Comparison of ENCODE assay signal across 9 mouse cellular contexts in the genomic region with DNA sequence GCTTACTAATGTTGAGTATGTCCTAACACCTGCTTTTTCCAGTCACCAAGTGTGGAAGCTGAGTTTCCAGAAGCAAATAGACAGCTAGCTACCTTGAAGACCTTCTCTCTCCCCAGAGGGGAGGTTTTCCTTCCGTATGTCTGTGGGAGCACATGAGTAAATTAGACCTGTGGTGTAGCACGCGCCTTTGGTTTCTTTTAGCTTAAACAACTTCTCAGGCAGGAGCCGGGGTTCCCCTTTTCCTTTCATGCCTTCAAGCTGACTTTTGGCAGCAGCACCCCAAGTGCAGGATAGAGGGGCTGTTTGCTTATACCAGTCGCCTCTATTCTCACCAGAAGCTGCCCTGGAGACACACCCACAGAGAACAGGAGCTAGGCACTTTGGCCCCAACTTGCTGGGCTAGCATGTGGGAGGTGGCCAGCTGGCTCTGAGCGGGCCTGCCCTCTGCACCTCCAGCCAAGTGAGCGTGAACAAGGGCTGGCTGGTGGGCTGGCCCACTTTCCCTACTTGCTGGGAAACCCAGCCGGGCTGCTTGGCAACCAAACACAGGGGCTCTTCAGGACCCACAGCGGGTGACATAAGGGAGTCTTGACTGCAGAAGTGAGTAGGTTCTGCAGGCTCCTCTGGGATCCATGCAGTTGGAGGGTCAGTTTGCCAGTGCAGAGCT.
A peak's percentile ranks its signal among the peaks of the same experiment; 100 is the strongest.
DNase-seq lines count a peak whose midpoint lies in the region; ATAC-seq and TF ChIP-seq lines count a peak whose summit lies in the region.
"Had no signal": no experiment of that assay in that cellular context is flagged by ENCODE, and none has a peak within 500 bp of the region (broad histone marks: within the 10 kb centered on the region; RNA-seq: fewer than 3 reads in every experiment).

No protein-coding gene starts in this region.

- H3K9ac ChIP-seq in hindbrain, embryonic 14.5 days, result no peak overlapping the region
- H3K9ac ChIP-seq in lung, embryonic 16.5 days (ENCODE audit: low read length), result no peak overlapping the region
- H3K9ac ChIP-seq: limb, embryonic 15.5 days had no signal

- H3K27ac ChIP-seq in hindbrain, embryonic 14.5 days, result no peak overlapping the region
- H3K27ac ChIP-seq in lung, embryonic 16.5 days (ENCODE audit: low read length), result no peak overlapping the region
- no peak overlapping the region for H3K27ac ChIP-seq in thymus, adult 2 months (ENCODE audit: control insufficient read depth, insufficient read depth, low read length)
- H3K27ac ChIP-seq: limb, embryonic 15.5 days had no signal

- no peak for TF ChIP-seq POLR2A in thymus, adult 2 months (IDR thresholded peaks at IDR 0.05; ENCODE audit: control insufficient read depth, extremely low read depth, insufficient read depth, low read length, poor library complexity)

- H3K9me3 ChIP-seq in hindbrain, embryonic 14.5 days (ENCODE audit: control insufficient read depth, low read length), result no peaks in the 10 kb centered on the region
- no peaks in the 10 kb centered on the region for H3K9me3 ChIP-seq in lung, embryonic 16.5 days (ENCODE audit: control insufficient read depth, low read length)
- H3K9me3 ChIP-seq: limb, embryonic 15.5 days had no signal

- no peak for TF ChIP-seq CTCF in thymus, adult 2 months (IDR thresholded peaks at IDR 0.05; ENCODE audit: borderline replicate concordance, control insufficient read depth, extremely low read depth, insufficient read depth, low read length, poor library complexity)

- no peak overlapping the region for H3K4me3 ChIP-seq in hindbrain, embryonic 14.5 days (replicated peaks; ENCODE audit: low read length)
- H3K4me3 ChIP-seq in lung, embryonic 16.5 days (ENCODE audit: low read length), result no peak overlapping the region
- no peak overlapping the region for H3K4me3 ChIP-seq in thymus, adult 2 months (ENCODE audit: control insufficient read depth, insufficient read depth, low read length)
- H3K4me3 ChIP-seq: limb, embryonic 15.5 days had no signal

- no peak overlapping the region for H3K4me2 ChIP-seq in hindbrain, embryonic 14.5 days (replicated peaks)
- H3K4me2 ChIP-seq in lung, embryonic 16.5 days (ENCODE audit: low read depth, low read length), result no peak overlapping the region
- H3K4me2 ChIP-seq: limb, embryonic 15.5 days had no signal

- no peaks in the 10 kb centered on the region for H3K27me3 ChIP-seq in hindbrain, embryonic 14.5 days (ENCODE audit: control insufficient read depth, insufficient read depth, low read length)
- no peaks in the 10 kb centered on the region for H3K27me3 ChIP-seq in lung, embryonic 16.5 days (ENCODE audit: control insufficient read depth, insufficient read depth, low read depth, low read length)
- H3K27me3 ChIP-seq in thymus, adult 2 months (ENCODE audit: control insufficient read depth, insufficient read depth, low read length), result no peaks in the 10 kb centered on the region
- H3K27me3 ChIP-seq: limb, embryonic 15.5 days had no signal

- peak; percentile 68; the same call in 1 of the 2 replicates for ATAC-seq in hindbrain, embryonic 14.5 days (ENCODE audit: low FRiP score)
- ATAC-seq in lung, embryonic 16.5 days (ENCODE audit: low read depth), result peak; percentile 74

- H3K4me1 ChIP-seq in hindbrain, embryonic 14.5 days (replicated peaks; ENCODE audit: control insufficient read depth, insufficient read depth, low read length), result peaks cover 3% of the 10 kb centered on the region; the same call in 1 of the 2 replicates
- peaks cover 6% of the 10 kb centered on the region; the same call in 1 of the 2 replicates for H3K4me1 ChIP-seq in lung, embryonic 16.5 days (replicated peaks; ENCODE audit: control insufficient read depth, insufficient read depth, low read length)
- peaks cover 9% of the 10 kb centered on the region for H3K4me1 ChIP-seq in thymus, adult 2 months (replicated peaks; ENCODE audit: control insufficient read depth, insufficient read depth, low read length)

- DNase-seq in urinary bladder, adult 18-20 months (ENCODE audit: low spot score in 2 of 2), result peak; percentile 3 to 7
- no peak for DNase-seq in urinary bladder, postnatal 14 days (ENCODE audit: low spot score)
- no peak for DNase-seq in hindbrain, embryonic 14.5 days (ENCODE audit: low spot score)
- DNase-seq in layer of hippocampus, adult 9-10 months (ENCODE audit: low spot score), result peak; percentile 6
- DNase-seq in right cerebral cortex, postnatal 4 days, result peak; percentile 52
- no peak for DNase-seq in testis, postnatal 10 days (ENCODE audit: low spot score)
- no peak for DNase-seq in thymus, adult 2 months

- H3K36me3 ChIP-seq in hindbrain, embryonic 14.5 days (replicated peaks; ENCODE audit: control insufficient read depth, insufficient read depth), result no peaks in the 10 kb centered on the region
- H3K36me3 ChIP-seq in lung, embryonic 16.5 days (ENCODE audit: control insufficient read depth, insufficient read depth, low read length), result no peaks in the 10 kb centered on the region
- H3K36me3 ChIP-seq in thymus, adult 2 months (ENCODE audit: control insufficient read depth, insufficient read depth, low read length), result peaks cover 3% of the 10 kb centered on the region; the same call in 1 of the 2 replicates

- 53% methylated on average over 9 of the region's 9 CpGs for WGBS in hindbrain, embryonic 14.5 days
- 50% methylated on average over 9 of the region's 9 CpGs for WGBS in lung, embryonic 16.5 days
- WGBS in thymus, adult 2 months, result 41% methylated on average over 9 of the region's 9 CpGs

Comparison
In these comparisons a context has a peak if more than half of its experiments do, and no peak if none do; other contexts are left out.
1. DNase-seq: peak in urinary bladder, adult 18-20 months (2 of 2), layer of hippocampus, adult 9-10 months (single experiment) and right cerebral cortex, postnatal 4 days (single experiment); none in urinary bladder, postnatal 14 days (single experiment), hindbrain, embryonic 14.5 days (single experiment), testis, postnatal 10 days (single experiment) and thymus, adult 2 months (single experiment).